Mouse (Mus musculus) granulocyte monocyte progenitor cell, adult 5-6 weeks (primary cell): ENCODE measurements around the gene AC124502.3. TPM values are rescaled to one million over a fixed set of nuclear protein-coding genes. Genes with fewer than 3 reads are reported as not detected.
A peak's percentile ranks its signal among the peaks of the same experiment; 100 is the strongest.

Source experiments
- ATAC-seq: replicated peaks from 2 replicates; pipeline ENCODE4 v1.8.0; 2016; ENCODE audit warnings: mild to moderate bottlenecking, moderate TSS enrichment, inconsistent platforms; ENCODE audit not compliant: poor library complexity, severe bottlenecking
- total RNA-seq, 2 experiments: library from RNA; stranded (forward) in 1 of 2; stranded (reverse) in 1 of 2; fragments of 200-712, 200-1000 nt in 1 of 2; fragments of >200 nt in 1 of 2; fragmentation: Nextera tagmentation in 1 of 2; gene quantifications; 2 replicates each; pipeline ENCODE4 v1.2.3; 2014 to 2017

AC124502.3 gene
- total RNA-seq, 2 experiments from 2014 or later, result 1.3 to 5.4 TPM

GRCm38 (mm10) chr19:5056251-5056650 lies 17.6 kb downstream of the AC124502.3 start:
- peak; percentile 33; the same call in 1 of the 2 replicates for ATAC-seq

- ATAC-seq, result no peak
Measured at GRCm38 (mm10) chr19:5057876-5058775, 19.4 kb downstream of the AC124502.3 start.

- no peak for ATAC-seq
Measured at GRCm38 (mm10) chr19:5058801-5059771, 20.4 kb downstream of the AC124502.3 start.

- no peak for ATAC-seq
Measured at GRCm38 (mm10) chr19:5060365-5061330, 22.0 kb downstream of the AC124502.3 start.

GRCm38 (mm10) chr19:5062041-5062440 lies 23.4 kb downstream of the AC124502.3 start:
- ATAC-seq, result no peak

- ATAC-seq, result no peak
Measured at GRCm38 (mm10) chr19:5062446-5062845, 23.8 kb downstream of the AC124502.3 start.

- no peak for ATAC-seq
Measured at GRCm38 (mm10) chr19:5065104-5065503, 26.4 kb downstream of the AC124502.3 start.

GRCm38 (mm10) chr19:5067040-5067799 lies 28.5 kb downstream of the AC124502.3 start:
- no peak for ATAC-seq

- ATAC-seq, result no peak; the same call in 1 of the 2 replicates
Measured at GRCm38 (mm10) chr19:5067867-5068569, 29.3 kb downstream of the AC124502.3 start, which contains the start of gene Cd248. Gene Cd248, plus strand, starts transcription at chr19:5068078.

GRCm38 (mm10) chr19:5068570-5069234 lies 30.0 kb downstream of the AC124502.3 start:
- ATAC-seq, result no peak

- no peak for ATAC-seq
Measured at GRCm38 (mm10) chr19:5069486-5069885, 30.8 kb downstream of the AC124502.3 start.

- no peak for ATAC-seq
Measured at GRCm38 (mm10) chr19:5069978-5070377, 31.3 kb downstream of the AC124502.3 start.

- ATAC-seq, result no peak
Measured at GRCm38 (mm10) chr19:5071077-5071476, 32.4 kb downstream of the AC124502.3 start.

- peak; percentile 72 for ATAC-seq
Measured at GRCm38 (mm10) chr19:5071545-5072369, 33.1 kb downstream of the AC124502.3 start.

- no peak for ATAC-seq
Measured at GRCm38 (mm10) chr19:5072389-5073019, 33.8 kb downstream of the AC124502.3 start.

- ATAC-seq, result no peak; the same call in 1 of the 2 replicates
Measured at GRCm38 (mm10) chr19:5073028-5073427, 34.3 kb downstream of the AC124502.3 start.
